9 mouse cellular contexts compared by ENCODE assay signal in genomic region chr10:37319746-37320430, GRCm38 (mm10).
"Had no signal": no experiment of that assay in that cellular context is flagged by ENCODE, and none has a peak within 500 bp of the region (broad histone marks: within the 10 kb centered on the region; RNA-seq: fewer than 3 reads in every experiment).

No protein-coding gene starts in this region.

- DNase-seq: kidney, adult 8-10 months; kidney, postnatal 36 days; lung, embryonic 14.5 days; lung, postnatal 10 days; thymus, adult 18-20 months; thymus, postnatal 14 days had no signal

- H3K27me3 ChIP-seq: liver, embryonic 15.5 days; midbrain, embryonic 13.5 days; neural tube, embryonic 12.5 days had no signal

- ATAC-seq: midbrain, embryonic 13.5 days had no signal
